Mouse (Mus musculus) cerebellum, adult 11-12 months (tissue): ENCODE results near the gene Sirt2.

Source experiments
- DNase-seq: peaks from one replicate; pipeline ENCODE4 v3.0.0; 2022

Sirt2 gene

DNA sequence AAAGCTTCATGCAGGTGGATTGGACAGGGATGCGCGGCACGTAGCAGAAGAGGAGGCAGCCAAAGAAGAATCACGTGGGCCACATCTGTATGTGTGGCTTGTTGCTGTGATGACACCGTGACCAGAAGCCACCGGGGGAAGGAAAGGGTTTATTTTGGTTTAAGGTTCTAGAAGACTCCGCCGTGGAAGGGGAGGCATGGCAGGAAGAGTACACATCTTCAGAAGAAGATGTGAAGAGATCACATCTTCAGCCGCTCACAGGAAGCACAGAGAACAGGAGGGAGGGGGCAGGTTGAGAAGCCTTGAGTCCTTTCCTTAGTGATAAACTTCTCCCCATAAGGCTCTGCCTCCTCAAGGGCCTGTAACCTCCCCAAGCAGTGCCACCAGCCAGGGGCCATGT is 33.5 kb downstream of the Sirt2 start:
- DNase-seq = no peak

DNA sequence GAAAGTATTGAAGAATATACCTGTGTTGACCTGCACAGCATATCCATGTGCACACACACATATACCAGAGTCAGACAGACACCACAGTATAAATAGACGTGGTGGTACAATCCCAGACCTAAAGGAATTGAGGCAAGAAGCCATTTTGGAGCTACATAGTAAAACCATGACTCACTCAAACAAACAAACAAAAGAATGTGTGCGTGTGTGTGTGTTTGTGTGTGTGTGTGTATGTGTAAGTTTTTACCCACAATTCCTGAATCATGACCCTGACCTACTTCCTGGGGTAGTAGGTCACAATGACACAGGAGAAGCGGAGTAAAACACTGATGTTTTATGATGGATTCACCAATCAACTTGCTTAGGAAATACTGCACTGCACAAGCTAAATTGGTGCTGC is 34.9 kb downstream of the Sirt2 start:
- no peak for DNase-seq

DNA sequence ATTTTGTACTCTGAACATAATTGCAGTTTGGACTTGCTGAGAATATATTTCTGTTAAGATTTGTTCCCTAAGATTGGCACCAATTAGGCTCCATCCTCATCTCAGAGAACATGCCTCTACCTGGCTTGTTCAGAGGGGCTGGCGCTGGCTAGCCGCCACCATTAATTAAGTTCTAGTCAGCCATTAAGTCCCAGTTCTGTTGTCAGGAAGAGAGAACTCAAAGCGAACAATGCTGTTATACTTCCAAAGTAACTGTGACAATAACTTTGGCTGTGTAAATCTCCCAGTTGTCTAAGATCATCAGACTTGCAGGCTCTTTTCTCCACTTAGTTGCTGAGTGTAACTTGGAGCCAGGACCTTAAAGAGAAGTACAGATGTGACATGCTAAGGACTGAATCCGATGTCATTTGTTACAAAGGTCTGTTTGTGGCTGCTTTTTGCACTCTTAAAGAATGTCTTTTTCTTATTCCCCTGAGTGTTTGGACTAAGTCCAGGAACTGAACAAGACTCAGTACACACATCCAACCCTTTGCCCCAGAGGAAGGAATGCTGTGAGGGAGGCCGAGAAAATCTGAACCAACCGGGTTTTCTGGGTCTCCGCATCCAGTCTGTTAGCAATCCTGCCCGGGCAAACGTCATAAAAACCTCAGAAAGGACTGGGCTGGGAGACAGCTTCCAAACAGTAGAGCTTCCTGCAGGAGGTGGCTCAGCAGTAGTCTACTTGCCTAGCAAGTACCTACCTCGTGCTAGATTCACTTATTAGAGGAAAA is 35.6 kb downstream of the Sirt2 start:
- no peak for DNase-seq

DNA sequence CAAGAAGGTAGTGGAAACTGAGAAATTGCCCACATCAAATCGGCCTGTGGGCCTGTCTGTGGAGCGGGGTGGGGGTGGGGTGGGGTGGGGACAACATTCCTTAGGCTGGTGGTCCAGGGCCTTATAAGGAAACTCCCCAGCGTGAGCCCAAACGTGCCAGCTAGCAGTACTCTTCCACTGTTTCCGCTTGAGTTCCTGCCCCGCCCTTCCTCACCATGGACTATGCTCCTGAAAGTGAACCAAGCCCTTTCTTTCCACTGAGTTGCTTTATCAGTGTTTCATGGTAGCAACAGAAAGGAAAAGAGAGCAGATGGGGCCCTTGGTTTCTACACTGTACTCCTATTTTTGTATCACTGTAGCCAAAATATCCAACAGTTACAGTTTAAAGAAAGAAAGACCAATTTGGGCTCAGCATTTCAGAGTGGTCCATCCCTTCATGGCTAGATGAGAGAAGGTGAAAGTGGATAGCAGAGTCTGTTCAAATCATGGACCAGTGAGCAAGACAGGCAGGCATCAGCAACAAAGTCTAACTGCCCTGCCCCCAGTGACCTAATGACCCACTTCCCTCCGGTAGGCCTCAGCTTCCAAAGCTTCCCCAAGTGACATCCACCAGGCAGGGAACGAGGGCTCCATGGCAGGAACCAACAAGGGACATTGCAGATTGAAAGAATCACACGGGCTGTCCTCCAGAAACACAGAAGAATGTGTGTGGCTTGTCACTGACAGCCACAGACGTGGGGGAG is 36.5 kb downstream of the Sirt2 start:
- DNase-seq = no peak

DNA sequence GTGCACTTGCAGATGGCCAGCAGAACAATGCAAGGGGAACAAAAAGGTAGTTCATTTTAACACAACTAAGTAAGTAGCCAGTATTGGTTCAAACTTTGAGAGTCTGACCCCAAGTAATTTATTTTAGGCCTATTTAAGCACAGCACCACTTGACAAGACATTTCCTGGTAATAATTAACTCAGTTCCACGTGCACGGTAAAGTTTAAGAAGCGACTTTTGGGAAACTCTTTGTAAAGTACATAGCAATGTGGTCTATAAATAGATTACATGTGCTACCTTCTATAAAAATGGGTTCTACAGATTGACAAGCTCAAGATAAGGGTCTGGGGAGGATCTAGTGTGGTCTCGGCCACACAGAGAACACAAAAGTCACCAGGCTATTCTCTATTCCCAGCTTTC is 37.2 kb downstream of the Sirt2 start:
- no peak for DNase-seq

DNA sequence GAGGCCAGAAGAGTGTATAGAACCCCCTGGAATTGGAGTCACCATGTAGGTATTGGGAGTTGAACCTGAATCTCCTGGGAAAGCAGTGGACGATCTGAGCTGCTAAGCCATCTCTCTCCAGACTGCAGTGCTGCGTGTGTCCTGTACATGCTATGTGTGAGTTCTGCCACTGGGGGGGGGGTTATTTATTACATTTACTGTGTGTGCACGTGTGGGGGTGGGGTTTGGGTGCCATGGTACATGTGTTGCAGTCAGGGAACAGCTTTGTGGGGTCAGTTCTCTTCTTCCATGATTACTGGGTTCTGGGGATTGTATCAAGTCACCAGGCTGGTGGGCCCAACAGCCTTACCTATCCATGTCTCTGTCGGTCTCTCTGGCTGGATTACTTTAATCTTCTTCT is 40.3 kb downstream of the Sirt2 start:
- no peak for DNase-seq

DNA sequence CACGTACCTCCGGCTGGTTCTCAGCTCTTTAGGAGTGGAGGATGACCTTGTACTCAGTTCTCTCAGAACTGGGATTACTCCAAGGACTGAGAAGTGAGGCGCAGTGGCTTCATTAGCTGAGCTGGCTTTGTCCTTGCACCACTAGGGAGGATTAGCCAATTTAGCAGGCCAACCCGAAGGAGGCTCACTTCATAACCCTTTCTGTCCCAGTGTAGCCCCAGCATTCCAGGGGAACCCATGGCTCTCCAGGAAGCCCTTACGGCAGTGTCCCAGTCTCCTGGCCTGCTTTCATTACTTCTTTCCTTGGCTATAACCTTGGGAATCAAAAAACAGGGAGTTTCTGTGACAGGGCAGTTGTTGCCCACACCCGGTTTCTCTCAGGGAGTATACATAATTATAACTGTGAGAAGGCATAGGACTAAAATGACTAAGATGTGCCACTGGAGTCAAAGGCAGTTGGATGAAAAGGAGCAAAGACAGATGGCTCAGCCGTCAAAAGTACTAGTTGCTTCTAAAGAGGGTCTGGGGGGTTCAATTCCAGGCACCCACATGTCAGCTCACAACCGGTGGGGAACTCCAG is 41.2 kb downstream of the Sirt2 start:
- peak; percentile 57 for DNase-seq

DNA sequence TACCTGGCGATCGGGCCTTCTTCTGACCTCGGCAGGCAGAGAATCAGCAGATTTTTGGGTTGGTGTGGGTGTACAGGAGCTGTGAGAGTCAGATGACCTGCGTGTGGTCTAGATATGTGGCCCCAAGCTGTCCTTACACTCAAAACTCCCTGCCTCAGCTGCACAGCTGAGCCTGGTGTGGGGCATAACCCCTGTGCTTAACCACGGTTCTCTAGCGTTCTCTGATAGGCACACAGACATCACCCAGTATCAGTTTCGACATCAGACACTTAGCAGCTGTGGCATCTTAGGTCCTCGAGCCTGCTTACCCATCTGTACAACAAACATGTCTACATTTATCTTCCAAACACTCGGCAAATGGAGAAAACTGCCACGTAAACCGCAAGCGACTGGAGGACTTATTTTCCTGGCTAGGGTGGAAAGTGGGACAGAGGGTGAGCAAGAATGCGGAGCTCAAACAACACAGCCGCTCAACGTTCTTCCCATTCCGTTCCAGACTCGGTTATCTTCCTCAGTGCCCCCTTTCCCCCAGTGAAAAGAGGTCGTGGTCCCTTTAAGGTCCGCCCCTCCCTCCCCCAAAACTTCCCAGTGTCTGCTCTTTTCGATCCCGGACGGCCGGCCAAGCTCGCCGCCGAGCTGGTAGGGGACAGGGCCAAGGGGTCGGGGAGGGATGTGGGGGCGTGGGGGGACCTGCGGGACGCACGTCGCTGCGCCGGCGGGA is 41.8 kb downstream of the Sirt2 start, which contains the start of gene Hnrnpl:
Gene Hnrnpl (plus strand): TSS at position 321 of the 721 bp plus-strand sequence.
- DNase-seq = peak; percentile 56

DNA sequence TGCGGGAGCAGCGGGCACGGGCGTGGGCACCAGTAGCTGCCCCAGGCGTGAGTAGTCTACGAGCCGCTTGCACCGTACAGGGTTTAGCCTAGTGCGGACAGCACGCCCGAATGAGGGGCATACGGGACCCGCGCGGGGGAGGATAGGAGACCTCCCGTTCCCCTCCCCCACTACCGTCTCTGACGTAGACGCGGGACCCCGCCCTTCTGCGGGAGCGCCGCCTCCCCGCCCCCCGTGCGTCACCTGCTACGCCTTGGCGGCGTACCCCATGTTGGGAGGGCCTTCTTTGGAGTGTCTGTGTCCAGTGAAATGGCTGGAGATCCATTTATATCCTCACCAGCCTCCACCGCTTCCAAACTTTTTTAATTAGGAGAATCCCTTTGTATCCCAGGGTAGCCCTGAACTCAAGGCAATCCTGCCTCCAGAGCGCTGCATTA is 42.4 kb downstream of the Sirt2 start:
- peak; percentile 95 for DNase-seq

DNA sequence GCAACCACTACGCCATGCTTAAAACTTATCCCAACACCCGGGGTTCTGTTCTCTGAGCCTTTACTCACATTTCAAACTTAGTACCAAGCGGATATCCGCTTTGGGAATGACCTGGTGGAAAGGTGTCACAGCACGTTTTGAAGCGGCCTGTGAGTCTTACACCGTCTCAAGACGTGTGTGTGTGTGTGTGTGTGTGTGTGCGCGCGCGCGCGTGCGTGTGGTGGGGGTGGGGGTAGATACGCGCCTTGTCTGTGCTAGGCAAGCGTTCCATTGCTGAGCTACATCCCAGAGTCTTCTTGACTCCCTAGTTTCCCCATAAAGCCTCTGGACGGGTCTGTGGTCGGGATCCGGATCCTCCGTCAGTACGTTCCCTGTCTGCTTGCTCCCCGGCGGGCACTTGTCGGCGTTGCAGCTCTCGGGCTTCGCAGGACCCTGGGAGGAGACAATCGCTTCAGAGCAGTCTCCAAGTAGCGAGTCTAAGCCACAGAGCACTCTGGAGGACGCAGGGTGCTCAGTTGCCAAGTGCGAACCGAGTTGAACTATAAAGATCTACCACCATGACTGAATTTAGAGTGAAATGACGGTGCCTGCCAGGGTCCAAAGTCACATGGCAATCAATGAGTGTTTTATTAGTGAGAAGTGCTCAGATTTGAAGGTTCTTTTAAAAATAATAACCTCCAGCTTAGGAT is 43.0 kb downstream of the Sirt2 start:
- peak; percentile 80 for DNase-seq

DNA sequence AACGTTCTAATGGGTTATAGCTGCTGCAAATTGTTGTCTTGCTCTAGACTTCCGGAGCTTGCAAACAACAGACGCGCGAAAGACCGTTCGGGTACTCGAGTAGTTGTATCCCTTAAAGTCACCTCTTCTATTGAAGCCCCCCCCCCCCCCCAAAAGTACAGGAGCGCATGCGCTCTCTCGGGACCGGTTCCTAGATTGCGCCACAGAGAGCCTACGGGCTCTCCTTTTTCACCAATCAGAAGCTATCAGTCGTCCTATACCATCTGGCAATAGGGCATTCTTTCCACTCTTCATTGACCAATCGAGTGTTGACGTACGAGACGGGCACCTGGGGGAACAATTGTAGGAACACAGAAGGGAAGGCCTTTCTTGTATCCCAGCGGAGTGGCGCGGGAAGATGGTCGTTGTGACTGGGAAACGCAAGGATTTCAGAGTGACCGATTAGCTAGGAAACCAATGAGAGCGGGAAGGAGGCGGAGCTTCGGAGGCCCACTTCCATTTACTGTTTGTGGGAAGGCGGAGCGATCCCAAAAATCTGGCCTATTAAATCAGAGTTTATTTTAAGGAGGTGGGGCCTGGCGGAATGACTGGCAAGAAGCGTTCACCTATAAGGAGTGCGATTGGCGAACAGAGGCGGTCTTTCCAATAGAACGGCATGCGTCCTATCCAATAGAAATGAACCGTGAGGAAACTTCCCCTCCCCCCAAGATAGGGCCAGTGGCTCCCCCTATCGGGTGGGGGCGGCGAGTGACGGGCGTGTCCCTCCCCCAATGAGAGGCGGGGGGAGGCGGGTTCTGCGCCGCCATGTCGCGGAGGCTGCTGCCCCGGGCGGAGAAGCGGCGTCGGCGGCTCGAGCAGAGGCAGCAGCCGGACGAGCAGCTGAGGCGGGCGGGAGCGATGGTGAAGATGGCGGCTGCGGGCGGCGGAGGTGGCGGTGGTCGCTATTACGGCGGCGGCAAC is 43.9 kb downstream of the Sirt2 start:
- peak; percentile 100 for DNase-seq

DNA sequence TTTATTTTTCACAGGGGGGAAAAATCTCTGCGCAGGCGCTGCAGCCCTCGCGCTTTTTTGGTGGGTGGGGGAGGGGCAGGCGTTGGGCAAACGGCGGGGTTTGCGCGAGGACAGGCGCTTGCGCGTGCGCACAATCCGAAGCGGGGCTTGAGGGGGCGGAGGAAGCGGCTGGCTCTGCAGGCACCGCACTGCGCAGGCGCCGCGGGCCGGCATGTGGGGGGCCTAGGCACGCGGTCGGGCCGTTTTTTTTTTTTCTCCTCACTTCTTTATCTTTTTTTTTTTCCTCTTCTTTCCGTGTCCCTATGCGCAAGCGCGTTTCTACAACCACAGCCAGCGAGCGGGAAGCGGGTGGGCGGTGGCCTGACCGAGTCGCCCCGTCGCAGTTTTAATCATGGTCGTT is 44.7 kb downstream of the Sirt2 start:
- DNase-seq = peak; percentile 94

DNA sequence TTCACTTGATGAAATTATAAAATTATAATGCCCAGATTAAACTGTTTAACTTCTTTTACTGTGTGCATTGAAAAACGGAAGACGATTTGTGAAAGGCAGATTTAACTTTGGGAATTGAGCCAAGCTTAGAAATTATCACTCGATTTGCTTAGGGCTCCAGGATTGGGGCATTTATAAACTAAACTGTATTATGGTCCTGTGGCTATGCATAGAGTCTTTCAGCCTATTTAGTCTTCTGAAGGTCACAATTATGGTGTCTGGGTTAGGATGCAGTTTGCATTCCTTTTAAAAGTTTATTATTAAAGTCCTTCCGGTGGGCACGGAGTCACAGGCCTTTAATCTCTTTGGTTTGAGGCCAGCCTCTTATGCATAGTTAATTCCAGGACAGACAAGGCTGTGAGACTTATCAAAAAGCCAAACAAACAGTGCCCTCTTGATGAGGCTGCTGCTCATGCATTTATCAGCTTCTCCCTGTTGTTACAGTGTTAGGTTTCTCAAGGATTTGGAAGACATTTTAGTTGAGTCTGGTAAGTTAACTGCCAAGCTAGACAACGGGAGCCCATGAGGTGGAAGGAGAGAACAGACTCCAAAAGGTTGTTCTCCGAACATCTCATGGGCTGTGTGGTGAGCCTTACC is 45.2 kb downstream of the Sirt2 start:
- DNase-seq = peak; percentile 40

DNA sequence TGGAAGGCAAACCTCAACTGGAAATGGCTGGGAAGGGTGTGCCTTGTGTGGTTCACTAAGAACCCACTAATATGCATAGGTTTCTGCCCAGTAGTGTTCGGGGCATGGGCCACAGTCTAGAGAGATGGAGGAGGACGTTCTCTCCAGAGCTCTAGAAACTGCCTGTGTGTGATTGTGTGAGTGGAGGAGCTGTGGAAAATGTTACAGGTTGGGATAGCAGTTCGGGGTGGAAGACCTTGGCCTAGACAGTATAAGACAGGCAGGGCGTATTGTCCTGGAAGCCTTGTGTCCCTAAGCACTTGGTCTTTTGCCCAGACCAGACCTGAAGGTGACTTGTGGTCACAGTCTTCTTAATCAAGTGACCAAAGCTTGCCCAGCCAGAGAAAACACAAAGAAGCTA is 45.9 kb downstream of the Sirt2 start:
- peak; percentile 51 for DNase-seq

DNA sequence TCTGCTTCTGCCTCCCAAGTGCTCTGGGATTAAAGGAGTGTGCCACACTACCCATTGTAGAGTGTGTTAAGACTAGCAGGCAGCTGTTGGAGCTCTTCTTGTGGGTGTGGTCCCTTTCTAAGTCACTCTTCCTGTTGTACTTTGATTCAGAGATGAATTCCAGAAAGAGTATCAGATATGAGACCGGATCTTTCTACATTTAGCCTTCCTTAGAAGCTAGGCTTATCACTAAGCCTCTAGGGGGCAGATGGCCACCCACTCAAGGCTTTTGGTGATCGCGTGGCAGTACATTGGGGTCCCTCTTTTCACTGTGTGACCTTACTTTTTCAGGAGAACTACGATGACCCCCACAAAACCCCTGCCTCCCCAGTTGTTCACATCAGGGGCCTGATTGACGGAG is 46.4 kb downstream of the Sirt2 start:
- DNase-seq = no peak

DNA sequence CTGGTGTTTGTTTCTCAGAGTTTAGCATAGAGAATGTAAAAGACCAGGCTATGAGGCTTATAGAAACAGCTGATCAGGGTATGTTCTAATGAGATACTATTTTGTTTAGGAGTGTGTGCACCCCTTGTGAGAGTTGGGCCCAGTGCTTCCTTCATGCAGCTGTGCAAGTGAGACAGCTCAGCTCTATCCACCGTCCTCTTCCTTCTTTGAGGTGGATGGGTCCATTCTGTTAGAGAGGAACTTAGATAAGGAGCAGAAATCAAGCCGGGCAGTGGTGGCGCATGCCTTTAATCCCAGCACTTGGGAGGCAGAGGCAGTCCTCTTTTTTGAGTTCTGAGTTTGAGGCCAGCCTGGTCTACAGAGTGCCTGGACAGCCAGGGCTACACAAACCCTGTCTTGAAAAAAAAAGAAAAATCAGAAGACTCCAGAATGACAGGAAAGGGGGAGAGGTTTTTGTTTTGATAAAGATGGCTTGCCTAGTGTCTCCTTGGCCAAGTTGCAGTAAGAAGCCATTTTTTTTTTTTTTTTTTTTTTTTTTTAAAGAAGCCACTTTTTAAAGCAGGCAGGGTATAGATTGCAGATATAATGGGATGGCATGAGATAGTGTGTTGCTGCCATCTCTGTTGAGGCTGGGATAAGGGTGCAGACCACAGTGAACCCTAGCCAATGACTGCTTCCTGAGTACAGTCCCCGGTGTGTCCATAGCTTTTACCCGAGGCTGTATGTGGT is 47.9 kb downstream of the Sirt2 start:
- no peak for DNase-seq

DNA sequence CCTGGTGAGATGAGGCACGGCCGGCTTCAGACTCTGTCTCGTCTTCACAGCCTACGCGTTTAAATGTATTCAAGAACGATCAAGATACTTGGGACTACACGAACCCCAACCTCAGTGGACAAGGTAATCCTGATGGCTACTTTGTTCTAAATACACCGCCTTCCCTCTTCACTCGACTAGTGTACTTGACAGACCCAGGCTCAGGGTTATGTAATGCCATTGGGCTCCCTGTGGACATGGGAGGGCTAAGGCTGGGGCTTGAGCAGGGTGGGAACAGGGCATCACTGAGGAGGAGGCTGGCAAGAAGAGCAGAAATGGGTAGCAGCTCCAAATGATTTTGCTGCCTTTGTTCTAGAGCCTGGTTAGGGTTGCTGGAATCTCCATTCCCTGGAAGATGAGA is 48.7 kb downstream of the Sirt2 start:
- peak; percentile 22 for DNase-seq

DNA sequence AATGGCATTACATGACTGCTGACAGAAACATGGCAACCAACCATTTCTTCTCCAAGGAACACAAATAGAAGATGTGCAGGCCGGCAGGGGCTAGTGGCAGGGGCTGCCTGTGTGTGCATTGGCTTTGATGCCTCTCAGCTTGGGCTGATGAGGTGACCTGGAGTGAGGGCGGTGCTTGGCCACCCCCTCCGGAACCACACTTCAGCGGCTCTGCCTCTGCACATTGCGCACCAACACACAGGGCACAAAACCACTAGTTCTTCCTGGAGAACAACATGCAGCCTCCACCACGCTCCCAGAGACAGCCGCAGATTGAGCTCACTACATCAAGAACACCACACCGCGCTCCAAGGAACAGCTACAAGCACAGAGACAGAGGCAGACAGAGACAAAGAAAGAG is 49.7 kb downstream of the Sirt2 start:
- DNase-seq = peak; percentile 27

DNA sequence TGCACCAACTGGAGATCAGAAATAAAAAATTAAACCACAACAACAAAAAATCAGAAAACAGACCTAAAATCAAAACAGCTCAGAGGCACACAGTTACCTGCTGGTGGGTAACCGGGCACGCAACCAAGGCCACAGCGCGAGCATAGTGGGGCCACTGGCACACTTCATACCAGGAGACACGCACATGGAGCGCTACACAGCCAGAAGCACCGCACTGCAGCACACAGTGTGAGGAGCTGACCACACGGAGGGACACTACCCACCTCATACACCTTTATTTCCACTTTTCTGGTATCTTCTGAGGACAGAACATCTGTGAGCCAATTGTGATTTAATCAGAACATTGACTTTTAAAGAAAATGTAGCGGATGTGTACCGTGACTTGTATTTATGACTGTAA is 50.4 kb downstream of the Sirt2 start:
- DNase-seq = peak; percentile 39

DNA sequence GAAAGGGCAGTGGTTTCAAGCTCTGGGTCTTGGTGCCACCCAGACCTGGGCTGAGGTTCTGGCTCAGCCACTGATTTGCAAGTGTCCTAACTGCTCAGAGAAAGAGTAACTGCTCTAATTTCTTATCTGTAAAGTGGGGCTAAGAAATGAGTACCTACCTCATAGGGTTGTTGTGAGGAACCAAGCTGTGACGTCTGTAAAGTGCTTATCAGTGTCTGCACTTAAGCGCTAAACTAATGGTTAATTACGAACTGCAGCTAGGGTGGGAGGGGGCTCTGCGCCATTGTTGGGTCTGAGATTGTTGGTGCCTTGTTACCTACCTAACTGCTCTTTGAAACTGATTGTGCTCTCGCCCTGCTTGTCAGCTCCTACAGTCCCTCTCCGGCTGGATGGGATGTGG is 51.0 kb downstream of the Sirt2 start:
- DNase-seq = no peak
